Mouse (Mus musculus): Measurements from ENCODE around the gene Bcl6b. TPM values are rescaled to one million over a fixed set of nuclear protein-coding genes. Genes with fewer than 3 reads are reported as not detected.

Gene Bcl6b
- total and polyA plus RNA-seq, 2 experiments from 2014 or later, result 2.4 to 5.0 TPM

DNA sequence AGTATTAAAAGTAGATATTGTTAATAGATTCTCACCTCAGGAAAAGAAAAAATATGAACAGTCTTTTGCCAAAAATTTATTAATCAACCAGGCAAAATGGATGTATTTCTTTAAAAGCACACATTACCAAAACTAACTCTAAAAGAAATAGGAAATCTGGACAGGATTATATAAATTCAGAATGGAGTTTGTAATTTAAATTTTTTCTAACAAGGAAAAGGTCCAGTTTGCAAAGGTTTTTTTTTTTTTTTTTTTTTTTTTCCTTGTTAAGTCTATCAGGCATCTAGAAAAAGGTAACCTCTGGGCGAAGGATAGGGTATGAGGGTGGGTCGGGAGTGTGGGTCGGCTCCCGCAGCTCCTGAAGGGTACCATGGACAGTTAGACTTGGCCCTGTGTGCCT, 49.1 kb downstream of the Bcl6b start:
- Histone ChIP-seq H3K9me3 (ENCODE audit: low read length) (no peaks in the 10 kb centered on the region), H3K27me3 (ENCODE audit: insufficient read depth, low read length) (no peaks in the 10 kb centered on the region), H3K27ac (no peak overlapping the region), H3K36me3 (ENCODE audit: insufficient read depth, low read length) (no peaks in the 10 kb centered on the region), H3K9ac (replicated peaks; ENCODE audit: low read length) (no peak overlapping the region), H3K4me1 (ENCODE audit: insufficient read depth, low read length) (no peaks in the 10 kb centered on the region), H3K4me2 (ENCODE audit: low read depth, low read length) (no peak overlapping the region), H3K4me3 (ENCODE audit: low read length) (no peak overlapping the region)
- ATAC-seq (no peak), DNase-seq (ENCODE audit: low spot score) (no peak)
- 91% methylated on average over 4 of the region's 4 CpGs for WGBS
- no peak for TF ChIP-seq CTCF (IDR thresholded peaks at IDR 0.05; ENCODE audit: low read depth)

DNA sequence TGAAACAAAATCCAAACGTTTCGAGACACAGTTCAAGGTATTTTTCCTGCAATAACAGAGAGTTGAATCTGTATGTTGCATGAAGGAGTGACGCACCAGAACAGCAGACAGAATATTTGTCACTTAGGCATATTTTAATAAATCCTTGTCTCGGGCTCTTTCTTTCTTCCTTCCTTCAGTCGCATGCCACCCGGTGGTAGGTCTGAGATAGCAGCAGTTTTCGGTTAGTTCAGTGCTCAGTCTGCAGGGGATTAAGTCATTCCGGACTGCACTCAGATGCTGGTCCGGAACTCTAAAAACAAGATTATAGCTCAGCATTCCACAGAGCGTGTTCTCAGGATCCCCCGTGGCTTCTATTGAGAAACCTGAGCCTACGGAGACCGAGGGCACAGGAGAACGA, 50.2 kb downstream of the Bcl6b start:
- ATAC-seq, result no peak
- no peak overlapping the region for H3K4me3 ChIP-seq (ENCODE audit: low read length)
- H3K9me3 ChIP-seq (ENCODE audit: low read length), result no peaks in the 10 kb centered on the region
- peak; percentile 70 for TF ChIP-seq CTCF (IDR thresholded peaks at IDR 0.05; ENCODE audit: low read depth)
- WGBS, result 31% methylated on average over 14 of the region's 14 CpGs
- no peaks in the 10 kb centered on the region for H3K36me3 ChIP-seq (ENCODE audit: insufficient read depth, low read length)
- H3K27me3 ChIP-seq (ENCODE audit: insufficient read depth, low read length), result no peaks in the 10 kb centered on the region
- no peak overlapping the region for H3K9ac ChIP-seq (replicated peaks; ENCODE audit: low read length)
- H3K4me2 ChIP-seq (ENCODE audit: low read depth, low read length), result no peak overlapping the region
- no peaks in the 10 kb centered on the region for H3K4me1 ChIP-seq (ENCODE audit: insufficient read depth, low read length)
- no peak overlapping the region for H3K27ac ChIP-seq
- DNase-seq (ENCODE audit: low spot score), result peak; percentile 68

DNA sequence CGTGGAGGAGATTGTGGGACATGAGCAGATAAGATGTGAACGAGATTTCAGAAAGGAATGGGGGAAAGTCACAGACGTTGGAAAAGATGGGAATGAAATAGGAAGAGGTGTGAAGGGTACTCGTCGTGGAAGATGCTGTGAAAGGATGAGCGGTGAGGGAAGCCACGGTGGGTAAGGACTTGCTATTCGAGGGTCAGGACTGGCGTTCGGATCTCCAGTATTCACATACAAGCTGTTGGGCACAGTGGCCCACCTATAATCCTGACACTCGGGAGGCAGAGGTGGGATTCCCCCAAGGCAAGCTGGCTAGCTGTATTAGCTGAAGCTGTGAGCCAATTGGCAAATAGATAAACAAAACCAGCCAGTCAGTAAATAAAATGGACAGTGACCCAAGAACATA, 50.8 kb downstream of the Bcl6b start:
- Histone ChIP-seq H3K4me3 (ENCODE audit: low read length) (no peak overlapping the region), H3K9ac (replicated peaks; ENCODE audit: low read length) (no peak overlapping the region), H3K27me3 (ENCODE audit: insufficient read depth, low read length) (no peaks in the 10 kb centered on the region), H3K4me2 (ENCODE audit: low read depth, low read length) (no peak overlapping the region), H3K36me3 (ENCODE audit: insufficient read depth, low read length) (no peaks in the 10 kb centered on the region), H3K9me3 (ENCODE audit: low read length) (no peaks in the 10 kb centered on the region), H3K4me1 (ENCODE audit: insufficient read depth, low read length) (no peaks in the 10 kb centered on the region), H3K27ac (no peak overlapping the region)
- ATAC-seq (no peak), DNase-seq (ENCODE audit: low spot score) (no peak)
- 81% methylated on average over 11 of the region's 11 CpGs for WGBS
- no peak for TF ChIP-seq CTCF (IDR thresholded peaks at IDR 0.05; ENCODE audit: low read depth)

DNA sequence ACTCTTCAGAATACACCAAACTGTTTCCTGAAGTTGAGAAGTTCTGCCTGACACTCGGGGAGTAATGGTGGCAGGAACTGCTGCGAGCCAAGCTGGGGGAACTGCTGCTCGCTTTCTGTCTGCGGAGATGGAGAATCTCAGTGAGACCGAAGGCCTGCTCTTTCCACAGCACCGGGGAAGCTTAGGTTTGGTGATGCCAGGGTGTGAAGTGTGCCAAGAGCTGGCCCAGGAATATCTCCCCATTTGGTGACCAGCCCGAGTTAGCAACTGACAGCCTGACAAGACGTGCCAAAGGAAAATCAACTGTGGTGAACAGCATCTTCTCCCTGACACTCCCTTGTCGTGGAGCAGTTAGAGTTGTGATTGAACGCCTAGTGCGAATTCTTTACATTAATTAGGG, 51.3 kb downstream of the Bcl6b start:
- DNase-seq (ENCODE audit: low spot score), result no peak
- 86% methylated on average over 11 of the region's 11 CpGs for WGBS

DNA sequence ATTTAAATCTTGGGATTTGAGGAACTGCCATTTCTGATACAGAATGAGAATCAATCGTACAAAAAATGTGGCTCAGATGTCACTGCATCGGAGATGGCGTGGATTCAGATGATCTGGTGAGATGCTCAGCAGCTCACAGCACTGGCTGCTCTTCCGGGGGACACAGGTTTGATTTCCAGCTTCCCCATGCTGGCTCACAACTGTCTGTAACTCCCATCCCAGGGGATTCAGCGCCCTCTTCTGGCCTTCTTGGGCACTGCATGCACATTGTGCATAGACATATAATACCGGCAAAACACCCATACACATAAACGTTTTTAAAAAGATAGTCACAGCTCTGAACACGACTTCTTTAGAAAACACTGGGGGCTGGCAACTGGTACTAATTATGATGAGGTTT, 52.0 kb downstream of the Bcl6b start:
- Histone ChIP-seq H3K4me2 (ENCODE audit: low read depth, low read length) (no peak overlapping the region), H3K36me3 (ENCODE audit: insufficient read depth, low read length) (no peaks in the 10 kb centered on the region), H3K27ac (no peak overlapping the region), H3K4me1 (ENCODE audit: insufficient read depth, low read length) (no peaks in the 10 kb centered on the region), H3K27me3 (ENCODE audit: insufficient read depth, low read length) (no peaks in the 10 kb centered on the region), H3K9me3 (ENCODE audit: low read length) (no peaks in the 10 kb centered on the region), H3K4me3 (ENCODE audit: low read length) (no peak overlapping the region), H3K9ac (replicated peaks; ENCODE audit: low read length) (no peak overlapping the region)
- DNase-seq (ENCODE audit: low spot score) (no peak), ATAC-seq (no peak)
- WGBS, result 74% methylated on average over 8 of the region's 8 CpGs
- TF ChIP-seq CTCF (IDR thresholded peaks at IDR 0.05; ENCODE audit: low read depth), result peak; percentile 42

More for the DNA sequence above, 51.3 kb downstream of the Bcl6b start:
- no peak for ATAC-seq
- no peaks in the 10 kb centered on the region for H3K27me3 ChIP-seq (ENCODE audit: insufficient read depth, low read length)
- TF ChIP-seq CTCF (IDR thresholded peaks at IDR 0.05; ENCODE audit: low read depth), result no peak
- no peak overlapping the region for H3K4me3 ChIP-seq (ENCODE audit: low read length)
- no peak overlapping the region for H3K9ac ChIP-seq (replicated peaks; ENCODE audit: low read length)
- no peaks in the 10 kb centered on the region for H3K36me3 ChIP-seq (ENCODE audit: insufficient read depth, low read length)
- H3K27ac ChIP-seq, result no peak overlapping the region
- H3K9me3 ChIP-seq (ENCODE audit: low read length), result no peaks in the 10 kb centered on the region
- no peaks in the 10 kb centered on the region for H3K4me1 ChIP-seq (ENCODE audit: insufficient read depth, low read length)
- no peak overlapping the region for H3K4me2 ChIP-seq (ENCODE audit: low read depth, low read length)

DNA sequence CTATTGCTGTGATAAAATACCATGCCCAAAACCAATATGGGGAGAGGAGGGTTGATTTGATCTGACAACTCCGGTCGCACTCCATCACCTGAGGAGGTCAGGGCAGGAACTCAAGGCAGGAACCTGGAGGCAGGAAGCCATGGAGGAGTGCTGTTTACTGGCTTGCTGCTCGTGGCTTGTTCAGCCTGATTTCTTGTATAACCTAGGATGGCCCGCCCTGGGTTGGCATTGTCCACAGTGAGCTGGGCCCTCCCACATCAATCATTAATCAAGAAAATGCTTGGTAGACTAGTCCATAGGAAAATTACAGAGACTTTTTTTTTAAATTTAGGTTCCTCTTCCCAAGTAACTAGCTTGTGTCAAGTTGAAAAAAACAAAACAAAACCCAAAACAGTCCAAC, 55.1 kb downstream of the Bcl6b start:
- WGBS, result 80% methylated on average over 4 of the region's 4 CpGs
- no peaks in the 10 kb centered on the region for H3K27me3 ChIP-seq (ENCODE audit: insufficient read depth, low read length)
- no peak for ATAC-seq

More for the DNA sequence above, 55.1 kb downstream of the Bcl6b start:
- Histone ChIP-seq H3K27ac (no peak overlapping the region), H3K36me3 (ENCODE audit: insufficient read depth, low read length) (no peaks in the 10 kb centered on the region), H3K4me2 (ENCODE audit: low read depth, low read length) (no peak overlapping the region), H3K4me1 (ENCODE audit: insufficient read depth, low read length) (no peaks in the 10 kb centered on the region), H3K9me3 (ENCODE audit: low read length) (no peaks in the 10 kb centered on the region), H3K9ac (replicated peaks; ENCODE audit: low read length) (no peak overlapping the region), H3K4me3 (ENCODE audit: low read length) (no peak overlapping the region)
- TF ChIP-seq CTCF (IDR thresholded peaks at IDR 0.05; ENCODE audit: low read depth), result no peak
- DNase-seq (ENCODE audit: low spot score), result no peak

MicroRNAs within 50 kb of the gene (microRNA counts, 519-probe panel; counts per million panel counts)
- not detected for microRNA mmu-miR-195
- 1,999 counts per million, percentile 28 among the panel's probes with 10 or more counts for microRNA mmu-miR-497

Small RNA genes within 50 kb of the gene (microRNA-seq; reads per million reads assigned to microRNA genes)
- gene Mir195a, result 1,844 to 2,298 reads per million in 2 experiments
- gene Mir497, result 0 reads per million in 2 experiments
- gene Mir497b, result 0 reads per million in 2 experiments

Other genes with a start within 250 kb of the Bcl6b start
- 37.7 and 40.9 TPM in 2 replicates for gene Ctdnep1, start 248.6 kb downstream of the Bcl6b start, total RNA-seq (2014; rRNA removed)
- gene Ctdnep1, start 248.6 kb downstream of the Bcl6b start, polyA plus RNA-seq (2015; fragmentation: Nextera tagmentation; extraction: Ambion mirVana), result 24.7 and 25.0 TPM in 2 replicates
- 137 and 147 TPM in 2 replicates for gene Elp5, start 247.3 kb downstream of the Bcl6b start, total RNA-seq (2014; rRNA removed)
- gene Elp5, start 247.3 kb downstream of the Bcl6b start, polyA plus RNA-seq (2015; fragmentation: Nextera tagmentation; extraction: Ambion mirVana), result 168 and 170 TPM in 2 replicates
- gene Gabarap, start 238.7 kb downstream of the Bcl6b start, total RNA-seq (2014; rRNA removed), result 175 and 209 TPM in 2 replicates
- gene Gabarap, start 238.7 kb downstream of the Bcl6b start, polyA plus RNA-seq (2015; fragmentation: Nextera tagmentation; extraction: Ambion mirVana), result 548 and 563 TPM in 2 replicates
- 34.3 and 47.9 TPM in 2 replicates for gene Phf23, start 234.0 kb downstream of the Bcl6b start, total RNA-seq (2014; rRNA removed)
- 44.0 and 46.0 TPM in 2 replicates for gene Phf23, start 234.0 kb downstream of the Bcl6b start, polyA plus RNA-seq (2015; fragmentation: Nextera tagmentation; extraction: Ambion mirVana)
- 20.9 and 37.3 TPM in 2 replicates for gene Dvl2, start 229.2 kb downstream of the Bcl6b start, total RNA-seq (2014; rRNA removed)
- gene Dvl2, start 229.2 kb downstream of the Bcl6b start, polyA plus RNA-seq (2015; fragmentation: Nextera tagmentation; extraction: Ambion mirVana), result 18.1 and 19.3 TPM in 2 replicates
- 44.4 and 47.2 TPM in 2 replicates for gene Acadvl, start 214.4 kb downstream of the Bcl6b start, total RNA-seq (2014; rRNA removed)
- gene Acadvl, start 214.4 kb downstream of the Bcl6b start, polyA plus RNA-seq (2015; fragmentation: Nextera tagmentation; extraction: Ambion mirVana), result 65.2 and 75.2 TPM in 2 replicates
- gene Dlg4, start 212.9 kb downstream of the Bcl6b start, total RNA-seq (2014; rRNA removed), result 209 and 225 TPM in 2 replicates
- gene Dlg4, start 212.9 kb downstream of the Bcl6b start, polyA plus RNA-seq (2015; fragmentation: Nextera tagmentation; extraction: Ambion mirVana), result 18.8 and 22.4 TPM in 2 replicates
- gene Asgr1, start 175.7 kb downstream of the Bcl6b start, total RNA-seq (2014; rRNA removed), result 2.3 and 2.8 TPM in 2 replicates
- 3.7 TPM in 2 replicates for gene Asgr1, start 175.7 kb downstream of the Bcl6b start, polyA plus RNA-seq (2015; fragmentation: Nextera tagmentation; extraction: Ambion mirVana)
- gene Asgr2, start 137.2 kb downstream of the Bcl6b start, total RNA-seq (2014; rRNA removed), result not detected in 2 replicates
- gene Asgr2, start 137.2 kb downstream of the Bcl6b start, polyA plus RNA-seq (2015; fragmentation: Nextera tagmentation; extraction: Ambion mirVana), result not detected in 2 replicates
- not detected in 2 replicates for gene Mgl2, start 99.5 kb downstream of the Bcl6b start, total RNA-seq (2014; rRNA removed)
- 1.1 and 1.6 TPM in 2 replicates for gene Mgl2, start 99.5 kb downstream of the Bcl6b start, polyA plus RNA-seq (2015; fragmentation: Nextera tagmentation; extraction: Ambion mirVana)
- 1.7 TPM in 1 of 2 replicates, not detected in the other for gene Clec10a, start 73.6 kb downstream of the Bcl6b start, total RNA-seq (2014; rRNA removed)
- 1.3 and 1.6 TPM in 2 replicates for gene Clec10a, start 73.6 kb downstream of the Bcl6b start, polyA plus RNA-seq (2015; fragmentation: Nextera tagmentation; extraction: Ambion mirVana)
- 13.4 and 23.7 TPM in 2 replicates for gene Slc16a11, start 17.0 kb downstream of the Bcl6b start, total RNA-seq (2014; rRNA removed)
- gene Slc16a11, start 17.0 kb downstream of the Bcl6b start, polyA plus RNA-seq (2015; fragmentation: Nextera tagmentation; extraction: Ambion mirVana), result 12.9 and 14.3 TPM in 2 replicates
- gene Slc16a13, start 8.7 kb downstream of the Bcl6b start, total RNA-seq (2014; rRNA removed), result 15.3 and 17.2 TPM in 2 replicates
- 9.4 and 10.8 TPM in 2 replicates for gene Slc16a13, start 8.7 kb downstream of the Bcl6b start, polyA plus RNA-seq (2015; fragmentation: Nextera tagmentation; extraction: Ambion mirVana)
- 61.6 and 96.0 TPM in 2 replicates for gene 0610010K14Rik, start 8.1 kb upstream of the Bcl6b start, total RNA-seq (2014; rRNA removed)
- 172 and 185 TPM in 2 replicates for gene 0610010K14Rik, start 8.1 kb upstream of the Bcl6b start, polyA plus RNA-seq (2015; fragmentation: Nextera tagmentation; extraction: Ambion mirVana)
- 1.9 and 2.8 TPM in 2 replicates for gene Gm21988, start 10.0 kb upstream of the Bcl6b start, total RNA-seq (2014; rRNA removed)
- 14.2 and 15.2 TPM in 2 replicates for gene Gm21988, start 10.0 kb upstream of the Bcl6b start, polyA plus RNA-seq (2015; fragmentation: Nextera tagmentation; extraction: Ambion mirVana)
- gene Rnasek, start 10.0 kb upstream of the Bcl6b start, total RNA-seq (2014; rRNA removed), result 85.4 and 88.6 TPM in 2 replicates
- 597 and 610 TPM in 2 replicates for gene Rnasek, start 10.0 kb upstream of the Bcl6b start, polyA plus RNA-seq (2015; fragmentation: Nextera tagmentation; extraction: Ambion mirVana)
- gene Alox12, start 25.6 kb upstream of the Bcl6b start, total RNA-seq (2014; rRNA removed), result 0.16 and 0.36 TPM in 2 replicates
- 0.32 and 0.49 TPM in 2 replicates for gene Alox12, start 25.6 kb upstream of the Bcl6b start, polyA plus RNA-seq (2015; fragmentation: Nextera tagmentation; extraction: Ambion mirVana)
- gene Alox12e, start 92.8 kb upstream of the Bcl6b start, total RNA-seq (2014; rRNA removed), result not detected in 2 replicates
- 0.08 and 0.09 TPM in 2 replicates for gene Alox12e, start 92.8 kb upstream of the Bcl6b start, polyA plus RNA-seq (2015; fragmentation: Nextera tagmentation; extraction: Ambion mirVana)
- not detected in 2 replicates for gene Alox15, start 122.2 kb upstream of the Bcl6b start, total RNA-seq (2014; rRNA removed)
- 0.09 TPM in 1 of 2 replicates, not detected in the other for gene Alox15, start 122.2 kb upstream of the Bcl6b start, polyA plus RNA-seq (2015; fragmentation: Nextera tagmentation; extraction: Ambion mirVana)
- gene Pelp1, start 180.2 kb upstream of the Bcl6b start, total RNA-seq (2014; rRNA removed), result 33.7 and 57.5 TPM in 2 replicates
- 23.6 and 25.5 TPM in 2 replicates for gene Pelp1, start 180.2 kb upstream of the Bcl6b start, polyA plus RNA-seq (2015; fragmentation: Nextera tagmentation; extraction: Ambion mirVana)
- gene Arrb2, start 202.8 kb upstream of the Bcl6b start, total RNA-seq (2014; rRNA removed), result 83.3 and 106 TPM in 2 replicates
- 51.9 and 56.3 TPM in 2 replicates for gene Arrb2, start 202.8 kb upstream of the Bcl6b start, polyA plus RNA-seq (2015; fragmentation: Nextera tagmentation; extraction: Ambion mirVana)
- gene Med11, start 222.1 kb upstream of the Bcl6b start, total RNA-seq (2014; rRNA removed), result 22.9 and 23.7 TPM in 2 replicates
- gene Med11, start 222.1 kb upstream of the Bcl6b start, polyA plus RNA-seq (2015; fragmentation: Nextera tagmentation; extraction: Ambion mirVana), result 29.3 and 30.5 TPM in 2 replicates
- gene Zmynd15, start 229.6 kb upstream of the Bcl6b start, total RNA-seq (2014; rRNA removed), result 0.11 and 1.2 TPM in 2 replicates
- 0.39 and 0.96 TPM in 2 replicates for gene Zmynd15, start 229.6 kb upstream of the Bcl6b start, polyA plus RNA-seq (2015; fragmentation: Nextera tagmentation; extraction: Ambion mirVana)
- 2.8 and 3.3 TPM in 2 replicates for gene Cxcl16, start 230.2 kb upstream of the Bcl6b start, total RNA-seq (2014; rRNA removed)
- gene Cxcl16, start 230.2 kb upstream of the Bcl6b start, polyA plus RNA-seq (2015; fragmentation: Nextera tagmentation; extraction: Ambion mirVana), result 3.4 and 4.1 TPM in 2 replicates

All from hindbrain, postnatal 0 days (tissue).